Mouse (Mus musculus) brain, embryonic 14.5 days (tissue): ENCODE results near the gene Tmem8b.

Experiments used
- CTCF ChIP-seq: fragments of 200-500 bp; IDR thresholded peaks from 2 replicates; pipeline ENCODE4 v1.5.1; 2012; ENCODE audit warnings: inconsistent platforms, mild to moderate bottlenecking, moderate library complexity, borderline replicate concordance; ENCODE audit not compliant: insufficient read depth, insufficient read length; ENCODE audit errors: extremely low read depth
- POLR2A ChIP-seq: fragments of 200-500 bp; IDR thresholded peaks from 2 replicates; pipeline ENCODE4 v1.6.1; 2012; ENCODE audit warnings: mild to moderate bottlenecking, inconsistent platforms, borderline replicate concordance; ENCODE audit not compliant: poor library complexity, insufficient read depth, insufficient read length, severe bottlenecking; ENCODE audit errors: extremely low read depth

- TF ChIP-seq CTCF (no peak), POLR2A (no peak)
These were observed 34.0 kb upstream of the Tmem8b start for GRCm38 (mm10) chr4:43634621-43635374.
